Mouse (Mus musculus): ENCODE results near the gene Lcp1. TPM values are rescaled to one million over a fixed set of nuclear protein-coding genes. Genes with fewer than 3 reads are reported as not detected.

The Lcp1 gene
- total RNA-seq, 2 experiments from 2014 or later, result 316 to 461 TPM

- peak; percentile 55 for ATAC-seq (replicated peaks; ENCODE audit: poor library complexity, severe bottlenecking)
Observed at GRCm38 (mm10) chr14:75174731-75175555, 44.0 kb downstream of the Lcp1 start.

- ATAC-seq (replicated peaks; ENCODE audit: poor library complexity, severe bottlenecking), result no peak
Observed at GRCm38 (mm10) chr14:75175781-75176180, 44.9 kb downstream of the Lcp1 start.

DNA sequence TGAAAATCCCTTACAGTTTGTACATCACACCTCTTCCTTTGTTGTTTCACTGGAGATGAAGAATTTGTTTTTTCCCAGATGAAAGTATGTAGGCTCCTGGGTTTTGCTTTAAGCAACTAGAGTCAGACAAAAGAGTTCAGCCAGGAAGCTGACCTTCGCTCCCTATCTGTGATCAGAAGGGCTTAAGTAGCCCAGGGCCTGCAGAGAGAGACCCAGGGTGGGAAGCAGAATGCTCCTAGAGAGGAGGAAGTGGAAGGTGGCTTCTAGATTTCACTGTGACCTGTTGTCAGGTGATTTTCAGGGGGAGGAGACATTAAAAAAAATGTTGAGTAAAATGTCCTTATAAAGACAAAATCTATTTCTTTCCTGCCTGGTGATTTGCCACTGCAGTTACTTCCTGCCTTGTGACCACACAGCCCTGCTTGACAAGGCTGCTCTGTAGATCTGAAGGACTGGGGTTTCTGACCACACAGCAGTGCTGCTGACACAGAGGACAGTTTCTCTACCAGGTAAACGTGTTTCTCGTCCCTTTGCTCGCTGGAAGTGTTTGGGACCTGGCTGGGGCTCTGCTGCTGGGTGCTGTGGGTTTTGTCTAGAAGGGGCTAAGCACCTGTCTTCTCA is 45.6 kb downstream of the Lcp1 start:
- peak; percentile 25 for ATAC-seq (replicated peaks; ENCODE audit: poor library complexity, severe bottlenecking)

- ATAC-seq (replicated peaks; ENCODE audit: poor library complexity, severe bottlenecking), result no peak
Observed at GRCm38 (mm10) chr14:75177400-75177799, 46.5 kb downstream of the Lcp1 start.

DNA sequence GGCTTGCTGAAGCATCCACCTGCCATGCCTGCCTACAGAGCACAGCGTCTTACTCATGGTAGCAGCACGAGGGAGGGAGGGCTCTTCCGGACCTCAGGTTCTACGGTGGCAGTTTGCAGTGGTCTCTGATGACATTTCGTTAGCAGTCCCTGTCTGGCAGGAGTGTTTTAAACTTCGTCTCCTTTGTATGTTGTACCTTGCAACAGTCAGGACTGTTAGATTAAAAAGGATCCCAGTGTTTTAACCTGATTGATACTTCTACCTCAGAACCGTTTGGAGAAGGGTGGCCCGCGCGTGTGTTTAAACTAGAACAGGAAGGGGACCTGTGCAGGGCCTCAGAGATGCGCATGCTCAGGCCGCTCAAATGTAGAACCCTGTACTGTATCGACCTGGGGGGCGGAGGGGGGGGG is 47.5 kb downstream of the Lcp1 start:
- 0 out of 2 replicates have a peak, but pooled peaks have one; percentile 8 for ATAC-seq (replicated peaks; ENCODE audit: poor library complexity, severe bottlenecking)

- ATAC-seq (replicated peaks; ENCODE audit: poor library complexity, severe bottlenecking), result peak; percentile 4; the same call in 1 of the 2 replicates
Observed at GRCm38 (mm10) chr14:75178801-75179211, 47.9 kb downstream of the Lcp1 start.

GRCm38 (mm10) chr14:75179255-75179963 is 48.5 kb downstream of the Lcp1 start:
- peak; percentile 32 for ATAC-seq (replicated peaks; ENCODE audit: poor library complexity, severe bottlenecking)

DNA sequence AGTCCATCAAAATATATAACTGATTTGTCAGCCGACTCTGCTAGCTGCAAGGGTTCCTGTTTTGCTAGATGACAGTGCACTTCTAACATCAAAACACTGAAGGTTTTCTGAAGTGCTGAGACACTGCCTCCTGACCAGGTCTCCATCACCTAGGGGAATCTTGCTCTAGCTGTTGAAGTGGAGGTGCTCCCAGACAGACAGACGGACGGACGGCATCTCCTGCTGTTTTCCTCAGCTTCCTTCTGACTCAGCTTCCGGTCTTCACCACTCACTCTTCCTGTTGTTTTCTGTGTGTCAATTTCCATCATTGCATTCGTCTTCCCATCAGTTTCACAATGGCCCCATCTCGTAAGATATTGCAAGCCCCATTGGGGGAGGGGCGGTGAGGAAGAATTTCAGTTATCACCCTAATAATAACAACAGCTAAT is 49.7 kb downstream of the Lcp1 start:
- ATAC-seq (replicated peaks; ENCODE audit: poor library complexity, severe bottlenecking), result peak; percentile 43

DNA sequence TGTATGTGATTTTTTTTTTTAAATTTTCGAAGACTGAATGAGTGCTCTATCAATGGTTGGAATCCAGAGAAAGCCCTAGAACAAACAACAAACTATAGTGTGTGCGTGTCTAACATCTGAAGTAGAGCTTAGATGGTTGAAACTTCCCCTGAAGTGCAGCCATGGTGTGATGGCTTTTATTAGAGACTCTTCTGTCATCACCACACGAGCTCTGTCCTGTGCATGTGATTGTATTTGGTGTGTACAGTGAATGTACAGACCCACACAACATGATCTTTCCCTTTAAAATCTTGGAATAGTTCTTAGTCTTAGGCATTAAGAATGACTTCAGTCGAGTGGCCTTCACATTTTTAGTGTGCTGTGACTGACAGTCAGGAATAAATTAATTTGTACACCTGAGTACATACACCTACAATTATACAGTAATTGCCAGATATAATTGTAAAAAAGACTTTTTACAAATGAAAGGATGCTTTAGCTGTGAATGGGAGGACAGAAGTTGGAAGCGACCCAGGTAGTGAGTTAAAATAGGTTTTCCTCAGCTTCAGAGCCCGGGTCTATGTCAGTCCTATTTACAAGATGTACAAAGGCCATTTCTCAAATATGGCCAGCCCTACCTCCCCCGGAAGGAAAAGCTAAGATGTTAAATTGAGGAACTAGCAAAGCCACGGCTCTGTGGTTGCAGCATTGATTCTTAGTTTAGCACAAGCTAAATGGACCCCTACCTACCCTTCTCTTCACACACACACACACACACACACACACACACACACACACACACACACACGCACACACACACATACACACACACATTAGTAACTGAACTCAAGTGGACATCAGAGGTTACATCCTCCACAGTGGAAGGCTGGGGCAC is 50.4 kb downstream of the Lcp1 start:
- peak; percentile 20 for ATAC-seq (replicated peaks; ENCODE audit: poor library complexity, severe bottlenecking)

DNA sequence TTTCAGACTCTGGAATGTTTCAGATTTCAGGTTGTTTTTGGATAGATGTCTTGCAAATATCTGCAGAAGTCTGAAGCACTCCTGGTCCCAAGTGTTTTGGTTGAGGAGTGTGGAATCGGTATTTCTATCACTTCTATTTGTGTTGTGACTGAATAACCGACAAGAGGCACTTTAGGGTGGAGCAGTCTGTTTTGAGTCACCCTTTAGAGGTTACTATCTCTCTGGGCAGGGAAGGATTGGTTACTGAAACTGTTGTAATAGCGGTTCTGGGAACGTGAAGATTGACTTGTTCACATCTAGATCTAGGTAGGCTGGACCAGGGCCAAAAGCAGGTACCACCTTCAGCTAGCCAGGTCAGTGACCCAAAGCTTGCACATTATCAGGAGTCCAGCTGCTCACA is 51.5 kb downstream of the Lcp1 start:
- ATAC-seq (replicated peaks; ENCODE audit: poor library complexity, severe bottlenecking), result no peak

GRCm38 (mm10) chr14:75182831-75183230 is 51.9 kb downstream of the Lcp1 start:
- ATAC-seq (replicated peaks; ENCODE audit: poor library complexity, severe bottlenecking), result no peak

- ATAC-seq (replicated peaks; ENCODE audit: poor library complexity, severe bottlenecking), result no peak
Observed at GRCm38 (mm10) chr14:75184069-75184790, 53.3 kb downstream of the Lcp1 start.

- ATAC-seq (replicated peaks; ENCODE audit: poor library complexity, severe bottlenecking), result peak; percentile 50
Observed at GRCm38 (mm10) chr14:75185796-75186594, 55.1 kb downstream of the Lcp1 start.

DNA sequence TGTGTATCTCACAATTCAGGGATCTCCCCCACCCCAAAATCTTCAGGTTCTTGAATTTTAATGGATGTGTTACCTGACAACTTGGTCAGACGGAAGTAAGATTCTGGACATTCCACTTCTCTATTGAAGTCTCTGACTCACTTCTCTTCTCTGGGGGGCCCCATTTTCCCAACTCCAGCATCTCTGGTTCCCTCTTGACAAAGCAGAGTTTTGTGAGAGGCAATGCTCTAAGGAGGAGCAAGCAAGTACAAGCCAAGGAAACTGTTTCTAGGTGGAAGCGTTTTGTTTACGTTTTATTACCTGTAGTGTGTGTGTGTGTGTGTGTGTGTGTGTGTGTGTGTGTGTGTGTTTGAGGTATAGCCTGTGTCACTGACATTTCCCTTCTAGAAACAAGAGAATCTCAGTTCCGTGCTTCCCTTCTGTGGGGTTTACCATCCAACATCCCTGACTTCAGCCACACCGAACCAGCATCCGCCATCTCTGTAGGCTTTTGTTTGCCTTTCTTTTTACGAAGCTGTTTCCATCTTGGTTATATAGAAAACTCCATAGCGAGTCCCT is 56.0 kb downstream of the Lcp1 start:
- ATAC-seq (replicated peaks; ENCODE audit: poor library complexity, severe bottlenecking), result 0 out of 2 replicates have a peak, but pooled peaks have one; percentile 17

DNA sequence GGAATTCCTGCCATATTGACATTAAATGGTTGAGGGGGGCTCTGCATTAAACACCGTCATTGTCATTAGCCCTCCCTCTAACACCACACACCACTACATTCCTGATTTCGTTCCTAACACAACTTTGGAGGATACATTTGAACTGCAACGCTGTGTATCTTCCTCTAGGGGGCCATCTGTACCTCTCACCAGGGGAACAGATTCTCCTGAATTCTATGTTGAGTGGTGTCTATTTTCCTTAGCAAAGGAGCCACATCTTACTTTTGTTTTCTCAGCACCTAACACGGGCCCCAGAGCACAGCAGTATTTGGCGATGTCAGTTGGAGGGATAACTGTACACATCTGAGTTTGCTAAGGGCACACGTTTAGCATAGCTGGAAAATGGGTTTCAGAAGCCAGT is 57.6 kb downstream of the Lcp1 start:
- ATAC-seq (replicated peaks; ENCODE audit: poor library complexity, severe bottlenecking), result no peak

DNA sequence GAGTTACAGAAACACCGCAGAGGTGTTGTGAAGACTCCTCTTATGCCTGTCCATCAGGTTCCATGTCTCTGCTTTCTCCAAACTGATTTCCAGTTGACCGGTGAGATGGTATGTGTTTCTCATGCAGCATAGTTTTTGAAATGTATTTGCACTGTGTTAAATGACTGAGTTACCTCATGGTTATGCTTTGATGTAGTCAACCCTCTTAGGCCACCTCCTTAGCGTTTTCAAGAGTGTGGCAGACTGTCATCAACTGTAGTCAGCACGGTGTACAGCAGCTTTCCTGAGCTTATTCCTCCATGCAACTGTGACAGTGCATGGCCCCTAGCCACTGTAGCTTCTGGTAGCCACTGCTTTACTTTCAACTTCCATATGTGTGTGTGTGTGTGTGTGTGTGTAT is 58.1 kb downstream of the Lcp1 start:
- no peak for ATAC-seq (replicated peaks; ENCODE audit: poor library complexity, severe bottlenecking)

DNA sequence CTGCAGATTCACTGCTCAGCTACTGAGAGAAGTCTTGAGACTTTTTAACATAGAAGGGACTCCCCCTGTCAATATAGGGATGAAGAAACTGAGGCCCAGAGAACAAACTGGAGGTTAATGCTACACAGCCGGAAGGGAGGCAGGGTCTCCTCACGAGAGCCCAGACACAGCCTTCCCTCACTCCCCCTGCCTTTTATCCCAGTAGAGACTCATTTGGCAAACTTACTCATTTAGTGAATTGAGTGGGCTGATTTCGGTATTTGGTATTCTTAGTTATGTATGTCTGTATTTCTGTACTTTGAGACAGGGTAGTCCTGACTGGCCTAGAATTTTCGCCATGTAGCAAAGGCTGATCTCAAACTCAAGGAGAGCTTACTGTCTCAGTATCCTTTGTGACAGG is 59.8 kb downstream of the Lcp1 start:
- ATAC-seq (replicated peaks; ENCODE audit: poor library complexity, severe bottlenecking), result no peak

DNA sequence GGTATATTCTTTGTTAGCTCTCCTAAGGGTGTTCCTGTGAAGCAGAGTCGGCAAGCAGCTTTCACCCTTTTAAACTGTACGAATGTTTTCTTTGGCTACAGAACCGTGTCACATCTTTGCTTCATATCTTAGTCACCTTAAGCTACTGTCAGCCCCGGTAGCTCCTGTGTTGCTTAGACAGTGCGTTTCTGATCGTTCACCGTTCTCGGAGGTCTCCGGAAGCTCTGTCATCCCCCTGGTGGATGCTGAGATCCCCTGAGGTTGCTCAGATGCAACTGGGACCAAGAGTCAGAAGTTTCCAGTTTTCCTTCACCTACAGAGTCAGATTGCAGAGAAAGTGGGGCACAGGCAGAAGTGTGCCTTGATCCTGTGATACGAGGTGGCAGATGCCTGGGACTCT is 61.5 kb downstream of the Lcp1 start:
- ATAC-seq (replicated peaks; ENCODE audit: poor library complexity, severe bottlenecking), result no peak
